ENCODE assay signal across 17 mouse cellular contexts in the genomic region with DNA sequence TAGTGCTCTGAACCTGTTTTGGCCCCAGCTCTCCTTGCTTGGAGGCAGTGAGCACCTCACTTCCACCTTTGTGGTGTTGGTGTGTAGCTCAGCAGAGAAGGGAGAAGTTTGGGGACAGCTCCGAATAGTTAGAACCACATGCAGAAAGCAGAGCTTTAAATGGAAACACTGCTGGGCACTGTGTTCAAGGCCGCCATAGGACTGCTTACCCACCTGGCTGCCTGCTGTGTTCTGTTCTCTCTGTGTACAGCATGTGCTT. TPM values are rescaled to one million over a fixed set of nuclear protein-coding genes. Genes with fewer than 3 reads are reported as not detected.
DNase-seq lines count a peak whose midpoint lies in the region; ATAC-seq and TF ChIP-seq lines count a peak whose summit lies in the region.
"Had no signal": no experiment of that assay in that cellular context is flagged by ENCODE, and none has a peak within 500 bp of the region (broad histone marks: within the 10 kb centered on the region; RNA-seq: fewer than 3 reads in every experiment).

No protein-coding gene starts in this region.

- no peak for DNase-seq in heart, adult 18-20 months
- DNase-seq in kidney, adult 2 months, result no peak
- DNase-seq in kidney, adult 8-10 months, result no peak
- DNase-seq in neural tube, embryonic 11.5 days (ENCODE audit: low spot score), result no peak
- DNase-seq in cerebellum, postnatal 25 days, result no peak
- DNase-seq: cerebellum, adult 11-12 months; gastrocnemius, postnatal 36 days; right cerebral cortex, postnatal 4 days; thymus, adult 18-20 months had no signal

- no peak overlapping the region for H3K4me3 ChIP-seq in heart, embryonic 13.5 days
- no peak overlapping the region for H3K4me3 ChIP-seq in kidney, adult 2 months (ENCODE audit: insufficient read depth, low read depth, low read length)
- H3K4me3 ChIP-seq in neural tube, embryonic 11.5 days (ENCODE audit: low read depth, low read length), result no peak overlapping the region
- H3K4me3 ChIP-seq in neural tube, embryonic 15.5 days (replicated peaks), result no peak overlapping the region
- H3K4me3 ChIP-seq: limb, embryonic 12.5 days had no signal

- no peak for TF ChIP-seq POLR2A in kidney, adult 2 months (IDR thresholded peaks at IDR 0.05; ENCODE audit: low read depth, low read length)

- H3K9me3 ChIP-seq in heart, embryonic 13.5 days, result no peaks in the 10 kb centered on the region
- no peaks in the 10 kb centered on the region for H3K9me3 ChIP-seq in neural tube, embryonic 11.5 days (ENCODE audit: control insufficient read depth, low read length)
- H3K9me3 ChIP-seq in neural tube, embryonic 15.5 days (replicated peaks), result no peaks in the 10 kb centered on the region
- H3K9me3 ChIP-seq: limb, embryonic 12.5 days had no signal

- no peaks in the 10 kb centered on the region for H3K27me3 ChIP-seq in heart, embryonic 13.5 days (replicated peaks)
- no peaks in the 10 kb centered on the region for H3K27me3 ChIP-seq in kidney, adult 2 months (replicated peaks; ENCODE audit: control insufficient read depth, insufficient read depth, low read length)
- no peaks in the 10 kb centered on the region for H3K27me3 ChIP-seq in neural tube, embryonic 11.5 days (ENCODE audit: control insufficient read depth, insufficient read depth, low read length)
- no peaks in the 10 kb centered on the region for H3K27me3 ChIP-seq in neural tube, embryonic 15.5 days (replicated peaks)

- H3K9ac ChIP-seq in heart, embryonic 13.5 days, result no peak overlapping the region
- H3K9ac ChIP-seq in neural tube, embryonic 11.5 days (ENCODE audit: low read length), result no peak overlapping the region
- H3K9ac ChIP-seq in neural tube, embryonic 15.5 days (replicated peaks), result no peak overlapping the region
- H3K9ac ChIP-seq: limb, embryonic 12.5 days; liver, embryonic 14.5 days had no signal

- H3K4me1 ChIP-seq in heart, embryonic 13.5 days, result peaks cover 32% of the 10 kb centered on the region
- peaks cover 32% of the 10 kb centered on the region; the same call in 1 of the 2 replicates for H3K4me1 ChIP-seq in kidney, adult 2 months (ENCODE audit: control insufficient read depth, insufficient read depth, low read length)
- peaks cover 2% of the 10 kb centered on the region; the same call in 1 of the 2 replicates for H3K4me1 ChIP-seq in neural tube, embryonic 11.5 days (ENCODE audit: control insufficient read depth, insufficient read depth, low read length)
- peaks cover 13% of the 10 kb centered on the region for H3K4me1 ChIP-seq in neural tube, embryonic 15.5 days

- ATAC-seq in heart, embryonic 13.5 days (ENCODE audit: extremely low read depth, insufficient number of reproducible peaks, low FRiP score, low TSS enrichment), result no peak
- no peak for ATAC-seq in neural tube, embryonic 11.5 days (ENCODE audit: insufficient read depth, low FRiP score, low TSS enrichment)
- ATAC-seq in neural tube, embryonic 15.5 days (ENCODE audit: low FRiP score), result no peak

- no peak for TF ChIP-seq CTCF in kidney, adult 2 months (conservative IDR thresholded peaks at IDR 0.05; ENCODE audit: insufficient read depth, insufficient read length, low read depth, low read length)

- no peak overlapping the region for H3K4me2 ChIP-seq in heart, embryonic 13.5 days
- H3K4me2 ChIP-seq in neural tube, embryonic 11.5 days (ENCODE audit: low read depth), result no peak overlapping the region
- no peak overlapping the region for H3K4me2 ChIP-seq in neural tube, embryonic 15.5 days
- H3K4me2 ChIP-seq: limb, embryonic 12.5 days had no signal

- 86% methylated on average over 2 of the region's 2 CpGs for WGBS in heart, embryonic 13.5 days
- 67% methylated on average over 2 of the region's 2 CpGs for WGBS in kidney, adult 2 months
- WGBS in neural tube, embryonic 11.5 days, result 88% methylated on average over 2 of the region's 2 CpGs
- 81% methylated on average over 2 of the region's 2 CpGs for WGBS in neural tube, embryonic 15.5 days

- H3K27ac ChIP-seq in heart, embryonic 13.5 days (replicated peaks), result peak overlapping the region; percentile 92
- peak overlapping the region; percentile 61 for H3K27ac ChIP-seq in kidney, adult 2 months (ENCODE audit: insufficient read depth, low read depth, low read length)
- H3K27ac ChIP-seq in neural tube, embryonic 11.5 days (ENCODE audit: low read depth, low read length), result 0 out of 2 replicates have a peak overlapping the region, but pooled peaks have one; percentile 42
- no peak overlapping the region for H3K27ac ChIP-seq in neural tube, embryonic 15.5 days (replicated peaks)
- H3K27ac ChIP-seq: limb, embryonic 12.5 days; liver, embryonic 14.5 days had no signal

- H3K36me3 ChIP-seq in heart, embryonic 13.5 days, result peaks cover 29% of the 10 kb centered on the region
- no peaks in the 10 kb centered on the region for H3K36me3 ChIP-seq in kidney, adult 2 months (ENCODE audit: control insufficient read depth, insufficient read depth, low read length)
- H3K36me3 ChIP-seq in neural tube, embryonic 11.5 days (ENCODE audit: control insufficient read depth, insufficient read depth, low read length), result no peaks in the 10 kb centered on the region
- peaks cover 10% of the 10 kb centered on the region; the same call in 1 of the 2 replicates for H3K36me3 ChIP-seq in neural tube, embryonic 15.5 days

RNA-seq across cellular contexts. Expression of a gene that starts 46.1 kb away (rescaled TPM):
- polyA plus RNA-seq in heart, embryonic 13.5 days (2015; fragmentation: Nextera tagmentation; extraction: Ambion mirVana), result 3.1 and 3.6 TPM in 2 replicates
- 10 to 100 TPM; 10.2 to 12.7 TPM for total RNA-seq in heart, adult 18-20 months (2021)
- polyA plus RNA-seq in kidney, adult 2 months (2012; rRNA removed), result 17.1 and 17.6 TPM in 2 replicates
- polyA plus RNA-seq in neural tube, embryonic 11.5 days (2014; fragmentation: Nextera tagmentation; extraction: Ambion mirVana), result 14.0 and 15.9 TPM in 2 replicates
- polyA plus RNA-seq in neural tube, embryonic 15.5 days (2015; fragmentation: Nextera tagmentation; extraction: Ambion mirVana), result 12.7 and 15.6 TPM in 2 replicates

RNA-seq across cellular contexts. Expression of a gene that starts 46.1 kb away (rescaled TPM):
- 0.13 and 0.25 TPM in 2 replicates for polyA plus RNA-seq in heart, embryonic 13.5 days (2015; fragmentation: Nextera tagmentation; extraction: Ambion mirVana)
- not detected for total RNA-seq in heart, adult 18-20 months (2021)
- polyA plus RNA-seq in kidney, adult 2 months (2012; rRNA removed), result 0.16 TPM in 1 of 2 replicates, not detected in the other
- polyA plus RNA-seq in neural tube, embryonic 11.5 days (2014; fragmentation: Nextera tagmentation; extraction: Ambion mirVana), result 0.66 TPM in 1 of 2 replicates, not detected in the other
- 0.55 and 0.60 TPM in 2 replicates for polyA plus RNA-seq in neural tube, embryonic 15.5 days (2015; fragmentation: Nextera tagmentation; extraction: Ambion mirVana)
- total RNA-seq: adrenal gland, adult 2 months; gastrocnemius, postnatal 36 days; left cerebral cortex, adult 18-20 months; megakaryocyte-erythroid progenitor cell, adult 5-6 weeks; MEL had no signal
- polyA plus RNA-seq: limb, embryonic 12.5 days; liver, embryonic 14.5 days had no signal

RNA-seq across cellular contexts. Expression of a gene that starts 46.2 kb away (rescaled TPM):
- polyA plus RNA-seq in heart, embryonic 13.5 days (2015; fragmentation: Nextera tagmentation; extraction: Ambion mirVana), result 106 and 122 TPM in 2 replicates
- total RNA-seq in heart, adult 18-20 months (2021), result 10 to 100 TPM; 62.0 to 64.5 TPM
- 99.2 and 129 TPM in 2 replicates for polyA plus RNA-seq in kidney, adult 2 months (2012; rRNA removed)
- 127 and 130 TPM in 2 replicates for polyA plus RNA-seq in neural tube, embryonic 11.5 days (2014; fragmentation: Nextera tagmentation; extraction: Ambion mirVana)
- polyA plus RNA-seq in neural tube, embryonic 15.5 days (2015; fragmentation: Nextera tagmentation; extraction: Ambion mirVana), result 169 and 180 TPM in 2 replicates
